Mouse (Mus musculus) myocyte (in vitro differentiated cells): ENCODE measurements around the gene Gm20388. TPM values are rescaled to one million over a fixed set of nuclear protein-coding genes. Genes with fewer than 3 reads are reported as not detected.

Source experiments
- H3K27me3 ChIP-seq: one replicate; pipeline ENCODE4 v1.6.1; 2011; ENCODE audit not compliant: control insufficient read depth, insufficient read depth, insufficient read length
- H3K36me3 ChIP-seq: one replicate; pipeline ENCODE4 v1.6.1; 2011; ENCODE audit not compliant: control insufficient read depth, insufficient read depth
- H3K4me2 ChIP-seq: one replicate; pipeline ENCODE4 v1.6.1; 2011; ENCODE audit warnings: low read depth, control low read depth
- H3K4me3 ChIP-seq: one replicate; pipeline ENCODE4 v1.5.1; 2011; ENCODE audit warnings: mild to moderate bottlenecking, control low read depth, moderate library complexity
- H3K79me2 ChIP-seq: one replicate; pipeline ENCODE4 v1.6.1; 2011; ENCODE audit not compliant: control insufficient read depth, insufficient read depth
- H3ac ChIP-seq: one replicate; pipeline ENCODE4 v1.6.1; 2011; ENCODE audit not compliant: control insufficient read depth, insufficient read length
- CEBPB ChIP-seq: IDR thresholded peaks from 2 replicates; pipeline ENCODE4 v1.6.1; 2011; ENCODE audit warnings: mild to moderate bottlenecking, moderate library complexity; ENCODE audit not compliant: poor library complexity, insufficient read depth, severe bottlenecking
- E2F4 ChIP-seq: IDR thresholded peaks from one replicate; pipeline ENCODE4 v1.6.1; 2011; ENCODE audit warnings: mild to moderate bottlenecking, control low read depth, moderate library complexity; ENCODE audit not compliant: insufficient read depth
- MAX ChIP-seq: IDR thresholded peaks from one replicate; pipeline ENCODE4 v1.6.1; 2011; ENCODE audit warnings: low read depth, mild to moderate bottlenecking, control low read depth
- MYOD1 ChIP-seq, 3 experiments: IDR thresholded peaks; one replicate each; pipeline ENCODE4 v1.6.1; 2011; ENCODE audit warnings: control low read depth in 2 of 3, low read depth in 2 of 3, mild to moderate bottlenecking in 2 of 3, moderate library complexity in 1 of 3; ENCODE audit not compliant: insufficient read length in 2 of 3, control insufficient read depth in 1 of 3
- MYOG ChIP-seq, 3 experiments: IDR thresholded peaks; one replicate each; pipeline ENCODE4 v1.6.1; 2011; ENCODE audit warnings: control low read depth in 2 of 3, low read depth in 2 of 3, mild to moderate bottlenecking in 2 of 3; ENCODE audit not compliant: insufficient read length in 2 of 3, control insufficient read depth in 1 of 3, insufficient read depth in 1 of 3
- POLR2A ChIP-seq: IDR thresholded peaks from one replicate; pipeline ENCODE4 v1.6.1; 2011; ENCODE audit warnings: low read depth, mild to moderate bottlenecking, control low read depth, moderate library complexity; ENCODE audit not compliant: insufficient read length
- POLR2AphosphoS2 ChIP-seq: IDR thresholded peaks from one replicate; pipeline ENCODE4 v1.6.1; 2011; ENCODE audit warnings: low read depth, control low read depth; ENCODE audit not compliant: insufficient read length
- REST ChIP-seq: IDR thresholded peaks from one replicate; pipeline ENCODE4 v1.6.1; 2011; ENCODE audit warnings: mild to moderate bottlenecking, control low read depth, moderate library complexity; ENCODE audit not compliant: insufficient read depth, insufficient read length
- SRF ChIP-seq: IDR thresholded peaks from one replicate; pipeline ENCODE4 v1.6.1; 2011; ENCODE audit warnings: low read depth; ENCODE audit not compliant: control insufficient read depth, insufficient read length
- TCF12 ChIP-seq: IDR thresholded peaks from one replicate; pipeline ENCODE4 v1.6.1; 2011; ENCODE audit warnings: mild to moderate bottlenecking, control low read depth; ENCODE audit not compliant: poor library complexity, insufficient read depth, severe bottlenecking
- TCF3 ChIP-seq: IDR thresholded peaks from one replicate; pipeline ENCODE4 v1.6.1; 2011; ENCODE audit warnings: low read depth, control low read depth; ENCODE audit not compliant: insufficient read length
- USF1 ChIP-seq: IDR thresholded peaks from one replicate; pipeline ENCODE4 v1.6.1; 2011; ENCODE audit warnings: low read depth, mild to moderate bottlenecking, control low read depth, moderate library complexity
- polyA plus RNA-seq: library from polyadenylated mRNA; unstranded; fragments of >200 nt; fragmentation: generic; extraction: Trizol; gene quantifications from one replicate; pipeline ENCODE4 v1.2.1, GENCODE M21; 2012; ENCODE audit warnings: missing spikeins

Gene Gm20388
- polyA plus RNA-seq, 1 experiment: 15.3 TPM

DNA sequence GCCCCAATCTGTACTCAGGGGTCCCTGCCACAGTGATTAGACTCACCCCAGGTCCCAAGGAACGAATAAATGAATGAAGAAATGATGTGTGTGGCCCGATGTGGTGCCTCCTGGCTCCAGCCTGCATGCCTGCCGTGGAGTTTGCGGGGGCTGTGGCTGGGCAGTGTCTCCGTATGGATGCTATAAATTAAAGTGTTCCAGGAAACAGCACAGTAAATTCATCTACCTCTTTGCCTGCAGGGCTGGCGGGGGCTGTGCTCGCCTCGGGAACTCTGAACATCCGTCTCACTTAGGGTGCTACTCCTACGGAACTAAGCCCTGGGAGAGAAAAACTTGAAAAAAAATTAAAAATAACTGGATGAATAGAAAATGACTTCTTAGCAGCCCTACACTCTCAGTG, 441.5 kb downstream of the Gm20388 start:
- no peaks in the 10 kb centered on the region for H3K79me2 ChIP-seq
- H3ac ChIP-seq: no peak overlapping the region
- no peak overlapping the region for H3K4me3 ChIP-seq
- no peaks in the 10 kb centered on the region for H3K27me3 ChIP-seq
- TF ChIP-seq TCF12: no peak
- TF ChIP-seq SRF: no peak
- no peak for TF ChIP-seq MAX
- no peak for TF ChIP-seq POLR2AphosphoS2
- no peak for TF ChIP-seq MYOD1 (IDR thresholded peaks at IDR 0.05; ENCODE audit: control insufficient read depth in 1 of 3, insufficient read length in 2 of 3, low read depth in 2 of 3)
- no peak for TF ChIP-seq CEBPB
- no peak for TF ChIP-seq E2F4
- TF ChIP-seq POLR2A: no peak
- TF ChIP-seq REST: no peak
- TF ChIP-seq MYOG (IDR thresholded peaks at IDR 0.05; ENCODE audit: control insufficient read depth in 1 of 3, insufficient read depth in 1 of 3, insufficient read length in 2 of 3, low read depth in 2 of 3): no peak
- no peak for TF ChIP-seq TCF3
- TF ChIP-seq USF1: no peak
- H3K4me2 ChIP-seq: no peak overlapping the region
- no peaks in the 10 kb centered on the region for H3K36me3 ChIP-seq

DNA sequence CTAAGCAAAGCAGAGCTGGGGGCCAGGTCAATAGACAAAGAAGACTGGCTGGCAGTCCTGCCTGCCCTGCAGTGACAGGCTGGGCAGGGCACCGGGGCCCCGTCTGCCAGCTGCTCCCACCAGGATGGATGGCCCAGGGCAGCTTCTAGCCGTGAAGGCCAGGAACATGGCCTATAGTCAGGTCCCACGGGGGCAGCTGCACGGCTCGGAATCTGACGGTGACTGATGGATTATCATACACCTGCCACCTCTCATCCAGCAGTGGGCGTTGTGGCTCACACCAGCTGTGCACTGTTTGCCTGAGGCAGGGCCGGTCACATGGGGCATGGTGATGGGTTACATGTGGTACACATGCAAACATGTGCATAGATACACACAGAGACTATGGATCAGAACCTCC, 445.4 kb downstream of the Gm20388 start:
- H3K27me3 ChIP-seq: no peaks in the 10 kb centered on the region
- no peaks in the 10 kb centered on the region for H3K79me2 ChIP-seq
- H3ac ChIP-seq: no peak overlapping the region
- no peak overlapping the region for H3K4me3 ChIP-seq
- H3K4me2 ChIP-seq: no peak overlapping the region
- no peaks in the 10 kb centered on the region for H3K36me3 ChIP-seq
- TF ChIP-seq MYOD1 (IDR thresholded peaks at IDR 0.05; ENCODE audit: control insufficient read depth in 1 of 3, insufficient read length in 2 of 3, low read depth in 2 of 3) (peak in 2 of 3 experiments; percentile 92 to 99), MAX (no peak), POLR2AphosphoS2 (no peak), REST (no peak), CEBPB (no peak), USF1 (peak; percentile 17), TCF12 (peak; percentile 47), POLR2A (no peak), SRF (no peak), TCF3 (peak; percentile 73), E2F4 (no peak), MYOG (IDR thresholded peaks at IDR 0.05; ENCODE audit: control insufficient read depth in 1 of 3, insufficient read depth in 1 of 3, insufficient read length in 2 of 3, low read depth in 2 of 3) (peak in 2 of 3 experiments; percentile 87 to 91)

DNA sequence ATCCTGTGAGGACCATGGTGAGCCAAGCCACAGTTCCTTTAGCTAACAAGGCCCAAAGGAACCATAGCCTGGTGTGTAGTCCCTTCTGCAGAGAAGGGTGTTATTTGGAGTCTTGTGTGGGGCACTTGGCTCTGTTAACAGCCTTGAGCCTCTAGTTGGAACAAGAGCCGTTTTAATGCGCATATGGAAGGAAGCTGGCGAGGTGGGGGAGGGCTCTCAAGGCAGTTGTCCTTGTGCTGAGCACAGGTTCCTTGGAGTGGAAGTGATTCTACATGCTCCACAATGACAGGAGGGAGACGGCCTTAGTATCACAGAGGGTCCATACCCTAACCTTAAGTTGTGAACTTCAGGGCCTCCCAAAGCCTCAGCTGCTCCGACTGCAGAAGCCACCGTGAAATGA, 446.9 kb downstream of the Gm20388 start:
- TF ChIP-seq E2F4 (no peak), TCF3 (no peak), MYOG (IDR thresholded peaks at IDR 0.05; ENCODE audit: control insufficient read depth in 1 of 3, insufficient read depth in 1 of 3, insufficient read length in 2 of 3, low read depth in 2 of 3) (no peak), POLR2AphosphoS2 (no peak), POLR2A (no peak), MYOD1 (IDR thresholded peaks at IDR 0.05; ENCODE audit: control insufficient read depth in 1 of 3, insufficient read length in 2 of 3, low read depth in 2 of 3) (no peak), REST (no peak), CEBPB (no peak), USF1 (no peak), MAX (no peak), SRF (no peak), TCF12 (no peak)
- no peaks in the 10 kb centered on the region for H3K36me3 ChIP-seq
- no peak overlapping the region for H3K4me2 ChIP-seq
- no peak overlapping the region for H3ac ChIP-seq
- H3K4me3 ChIP-seq: no peak overlapping the region
- no peaks in the 10 kb centered on the region for H3K27me3 ChIP-seq
- H3K79me2 ChIP-seq: no peaks in the 10 kb centered on the region

DNA sequence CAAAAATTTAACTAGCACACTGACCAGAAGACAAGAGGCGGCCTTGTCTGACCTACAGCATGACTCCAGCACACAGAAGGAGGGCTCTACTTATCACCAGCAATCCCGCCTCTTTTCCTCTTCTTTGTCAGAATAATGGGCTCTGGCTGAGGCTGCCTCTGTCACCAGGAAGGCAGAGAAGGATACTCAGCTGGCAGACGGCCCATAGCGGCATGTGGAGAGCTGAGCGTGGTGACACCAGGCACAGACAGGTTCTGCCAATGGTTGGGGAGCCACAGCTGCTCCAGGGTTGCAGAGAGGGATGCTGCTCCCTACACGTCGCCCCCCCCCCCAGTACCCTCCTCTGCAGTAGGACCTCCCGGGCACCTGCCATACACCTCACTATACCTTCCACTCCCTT, 450.7 kb downstream of the Gm20388 start:
- H3K79me2 ChIP-seq: no peaks in the 10 kb centered on the region
- no peak overlapping the region for H3ac ChIP-seq
- H3K4me3 ChIP-seq: no peak overlapping the region
- H3K36me3 ChIP-seq: no peaks in the 10 kb centered on the region
- H3K4me2 ChIP-seq: no peak overlapping the region
- TF ChIP-seq REST: no peak
- TF ChIP-seq POLR2A: no peak
- no peak for TF ChIP-seq USF1
- no peak for TF ChIP-seq MYOG (IDR thresholded peaks at IDR 0.05; ENCODE audit: control insufficient read depth in 1 of 3, insufficient read depth in 1 of 3, insufficient read length in 2 of 3, low read depth in 2 of 3)
- no peak for TF ChIP-seq CEBPB
- no peak for TF ChIP-seq E2F4
- no peak for TF ChIP-seq TCF3
- TF ChIP-seq SRF: no peak
- TF ChIP-seq MYOD1 (IDR thresholded peaks at IDR 0.05; ENCODE audit: control insufficient read depth in 1 of 3, insufficient read length in 2 of 3, low read depth in 2 of 3): no peak
- no peaks in the 10 kb centered on the region for H3K27me3 ChIP-seq
